Mouse (Mus musculus) limb, embryonic 15.5 days (tissue): Measurements from ENCODE around the gene Tgtp1. TPM values are rescaled to one million over a fixed set of nuclear protein-coding genes. Genes with fewer than 3 reads are reported as not detected.
"Not testable (repeated sequence)": the region's sequence is repeated elsewhere in the genome, so short reads cannot be mapped to it uniquely, and the experiment has no call there.

Source experiments
- ATAC-seq: fragments of 200-750 bp; cut with Nextera tagmentation; 2 replicates; pipeline ENCODE4 v1.8.0; 2017; ENCODE audit warnings: low read depth, moderate TSS enrichment; ENCODE audit not compliant: insufficient number of reproducible peaks, low FRiP score, low TSS enrichment
- H3K27ac ChIP-seq: fragments of 300-500 bp; sonication (generic); 2 replicates; pipeline ENCODE4 v1.5.1; 2015; ENCODE audit warnings: moderate library complexity, mild to moderate bottlenecking, inconsistent platforms
- H3K27me3 ChIP-seq: fragments of 300-500 bp; sonication (generic); 2 replicates; pipeline ENCODE4 v1.6.1; 2015; ENCODE audit warnings: inconsistent platforms
- H3K36me3 ChIP-seq: fragments of 300-500 bp; sonication (generic); 2 replicates; pipeline ENCODE4 v1.6.1; 2015; ENCODE audit warnings: inconsistent platforms
- H3K4me1 ChIP-seq: fragments of 300-500 bp; sonication (generic); 2 replicates; pipeline ENCODE4 v1.6.1; 2015; ENCODE audit warnings: inconsistent platforms
- H3K4me2 ChIP-seq: fragments of 300-500 bp; sonication (generic); 2 replicates; pipeline ENCODE4 v1.6.1; 2015; ENCODE audit warnings: mild to moderate bottlenecking, inconsistent platforms
- H3K4me3 ChIP-seq: fragments of 300-500 bp; sonication (generic); 2 replicates; pipeline ENCODE4 v1.5.1; 2015; ENCODE audit warnings: mild to moderate bottlenecking, inconsistent platforms
- H3K9ac ChIP-seq: fragments of 300-500 bp; sonication (generic); 2 replicates; pipeline ENCODE4 v1.6.1; 2015; ENCODE audit warnings: inconsistent platforms
- H3K9me3 ChIP-seq: fragments of 300-500 bp; sonication (generic); 2 replicates; pipeline ENCODE4 v1.6.1; 2016; ENCODE audit warnings: inconsistent platforms
- WGBS: fragments of 180-500 bp; shearing (Covaris S2); methylation state at CpG from one replicate; pipeline ENCODE4 v1.1.7; 2015; 5-methylcytosine and 5-hydroxymethylcytosine counted together
- polyA plus RNA-seq: library from polyadenylated mRNA; unstranded; fragments of >200 nt; fragmentation: Nextera tagmentation; extraction: Ambion mirVana; gene quantifications from 2 replicates; pipeline ENCODE4 v1.2.1, GENCODE M21; 2015

The Tgtp1 gene
- polyA plus RNA-seq, 1 experiment from 2014 or later: 0.31 TPM

- not testable (repeated sequence) for H3K27ac ChIP-seq, H3K27me3 ChIP-seq, H3K4me1 ChIP-seq, H3K9ac ChIP-seq, H3K9me3 ChIP-seq, H3K4me2 ChIP-seq, H3K36me3 ChIP-seq, ATAC-seq, H3K4me3 ChIP-seq
- WGBS: no CpG with 5 or more reads among the region's 1 CpGs
Observed at GRCm38 (mm10) chr11:48978240-48978939, 15.6 kb downstream of the Tgtp1 start, which contains the start of gene Olfr56. Gene Olfr56 (plus strand): TSS chr11:48978889.

DNA sequence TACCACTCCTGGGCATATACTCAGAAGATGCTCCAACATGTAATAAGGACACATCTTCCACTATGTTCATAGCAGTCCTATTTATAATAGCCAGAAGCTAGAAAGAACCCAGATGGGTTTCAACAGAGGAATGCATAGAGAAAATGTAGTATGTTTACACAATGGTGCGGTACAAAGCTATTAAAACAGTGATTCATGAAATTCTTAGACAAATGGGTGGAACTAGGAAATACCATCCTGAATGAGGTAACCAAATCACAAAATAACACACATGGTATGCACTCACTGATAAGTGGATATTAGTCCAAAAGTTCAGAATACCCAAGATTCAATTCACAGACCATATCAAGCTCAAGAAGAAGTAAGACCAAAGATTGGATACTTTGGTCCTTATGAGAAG lies 19.3 kb downstream of the Tgtp1 start:
- not testable (repeated sequence) for H3K4me2 ChIP-seq, H3K27ac ChIP-seq, H3K27me3 ChIP-seq, H3K9ac ChIP-seq, H3K4me3 ChIP-seq, ATAC-seq, H3K36me3 ChIP-seq, H3K4me1 ChIP-seq, H3K9me3 ChIP-seq
- no CpG with 5 or more reads among the region's 1 CpGs for WGBS

- ATAC-seq, H3K4me1 ChIP-seq, H3K9me3 ChIP-seq, H3K27ac ChIP-seq, H3K9ac ChIP-seq, H3K36me3 ChIP-seq, H3K4me3 ChIP-seq, H3K4me2 ChIP-seq, H3K27me3 ChIP-seq: not testable (repeated sequence)
- 96% methylated on average over 6 of the region's 6 CpGs for WGBS
Observed at GRCm38 (mm10) chr11:48946090-48946489, 47.9 kb downstream of the Tgtp1 start, which contains the start of gene Psme2b. Gene Psme2b (minus strand): TSS chr11:48946190.

GRCm38 (mm10) chr11:48939286-48939685 lies 54.7 kb downstream of the Tgtp1 start:
- not testable (repeated sequence) for H3K36me3 ChIP-seq, H3K4me3 ChIP-seq, H3K4me1 ChIP-seq, H3K9ac ChIP-seq, ATAC-seq, H3K4me2 ChIP-seq, H3K27ac ChIP-seq, H3K9me3 ChIP-seq, H3K27me3 ChIP-seq

Other genes starting within 250 kb of the Tgtp1 start
- 646 and 717 TPM in 2 replicates for gene Rack1, start 193.8 kb downstream of the Tgtp1 start, polyA plus RNA-seq
- 5.6 and 7.8 TPM in 2 replicates for gene Trim41, start 176.8 kb downstream of the Tgtp1 start, polyA plus RNA-seq
- 2.0 and 2.8 TPM in 2 replicates for gene Trim7, start 168.0 kb downstream of the Tgtp1 start, polyA plus RNA-seq
- 2.0 and 3.0 TPM in 2 replicates for gene Gm12184, start 167.5 kb downstream of the Tgtp1 start, polyA plus RNA-seq
- gene Irgm1, start 122.5 kb downstream of the Tgtp1 start, polyA plus RNA-seq: 7.1 and 7.3 TPM in 2 replicates
- gene Gm5431, start 92.0 kb downstream of the Tgtp1 start, polyA plus RNA-seq: 0.33 and 0.36 TPM in 2 replicates
- 3.1 and 3.7 TPM in 2 replicates for gene Psme2b, start 48.0 kb downstream of the Tgtp1 start, polyA plus RNA-seq
- not detected in 2 replicates for gene Olfr56, start 15.3 kb downstream of the Tgtp1 start, polyA plus RNA-seq
- 0.64 and 0.66 TPM in 2 replicates for gene 9930111J21Rik1, start 14.8 kb downstream of the Tgtp1 start, polyA plus RNA-seq
- not detected in 2 replicates for gene Gm12185, start 1.9 kb downstream of the Tgtp1 start, polyA plus RNA-seq
- gene 9930111J21Rik2, start 57.1 kb upstream of the Tgtp1 start, polyA plus RNA-seq: 0.83 and 1.1 TPM in 2 replicates
- gene Tgtp2, start 70.0 kb upstream of the Tgtp1 start, polyA plus RNA-seq: 0.13 TPM in 1 of 2 replicates, not detected in the other
- 1.4 and 1.7 TPM in 2 replicates for gene Ifi47, start 82.4 kb upstream of the Tgtp1 start, polyA plus RNA-seq
- not detected in 2 replicates for gene Olfr1396, start 120.7 kb upstream of the Tgtp1 start, polyA plus RNA-seq
- not detected in 2 replicates for gene Olfr1395, start 148.1 kb upstream of the Tgtp1 start, polyA plus RNA-seq
- gene Olfr1394, start 160.2 kb upstream of the Tgtp1 start, polyA plus RNA-seq: not detected in 2 replicates
- gene Btnl9, start 193.0 kb upstream of the Tgtp1 start, polyA plus RNA-seq: 1.8 and 2.0 TPM in 2 replicates
- 33.8 and 36.9 TPM in 2 replicates for gene Zfp62, start 209.1 kb upstream of the Tgtp1 start, polyA plus RNA-seq